Mouse (Mus musculus) cerebellum, adult 2 months (tissue): ENCODE results near the gene Tlr12.

Source experiments
- CTCF ChIP-seq: fragments of 200-500 bp; IDR thresholded peaks from 2 replicates; pipeline ENCODE4 v1.5.1; 2011; ENCODE audit warnings: low read depth, mild to moderate bottlenecking, control low read depth, low read length, moderate library complexity, borderline replicate concordance; ENCODE audit not compliant: insufficient read depth
- POLR2A ChIP-seq: fragments of 200-500 bp; IDR thresholded peaks from 2 replicates; pipeline ENCODE4 v1.6.1; 2011; ENCODE audit warnings: low read length, control low read depth, borderline replicate concordance; ENCODE audit not compliant: insufficient read depth

DNA sequence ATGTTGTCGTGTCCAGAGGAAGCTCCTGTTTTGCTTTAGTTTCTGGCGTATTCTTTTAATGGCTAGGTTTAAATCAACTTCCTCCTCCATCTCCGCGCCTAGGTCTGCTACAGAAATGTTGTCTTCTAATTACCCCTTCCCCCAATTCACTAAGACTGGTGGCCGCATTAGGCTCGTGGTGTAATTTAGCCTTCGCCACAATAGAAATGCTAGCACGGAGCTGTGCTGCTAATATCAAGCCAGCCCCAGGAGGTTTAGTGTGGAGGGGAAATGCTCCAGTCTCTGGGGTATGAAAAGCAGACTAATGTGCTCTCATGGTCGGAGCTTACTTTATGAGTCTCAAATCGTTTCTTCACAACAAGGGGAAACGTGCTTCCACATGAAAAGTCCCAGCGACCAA is 37.0 kb upstream of the Tlr12 start:
- TF ChIP-seq CTCF (no peak), POLR2A (no peak)
